Mouse (Mus musculus) C2C12 (cell line): ENCODE results near the gene Umad1. TPM values are rescaled to one million over a fixed set of nuclear protein-coding genes. Genes with fewer than 3 reads are reported as not detected.

ENCODE experiments used
- H3K27me3 ChIP-seq: one replicate; pipeline ENCODE4 v1.6.1; 2011; ENCODE audit not compliant: control insufficient read depth, insufficient read depth, insufficient read length
- H3K36me3 ChIP-seq: one replicate; pipeline ENCODE4 v1.6.1; 2011; ENCODE audit not compliant: control insufficient read depth, insufficient read depth
- H3K4me3 ChIP-seq: one replicate; pipeline ENCODE4 v1.5.1; 2011; ENCODE audit warnings: mild to moderate bottlenecking, control low read depth; ENCODE audit not compliant: poor library complexity, insufficient read depth, severe bottlenecking
- H3K79me2 ChIP-seq: one replicate; pipeline ENCODE4 v1.6.1; 2011; ENCODE audit not compliant: control insufficient read depth, insufficient read depth
- H3K79me3 ChIP-seq: one replicate; pipeline ENCODE4 v1.6.1; 2011; ENCODE audit warnings: low read depth, control low read depth
- H3ac ChIP-seq: one replicate; pipeline ENCODE3; 2011; ENCODE audit warnings: low read depth; ENCODE audit not compliant: control insufficient read depth, insufficient read length
- CEBPB ChIP-seq: IDR thresholded peaks from one replicate; pipeline ENCODE4 v1.6.1; 2011; ENCODE audit warnings: low read depth, mild to moderate bottlenecking, control low read depth, moderate library complexity
- CTCF ChIP-seq: IDR thresholded peaks from one replicate; pipeline ENCODE4 v1.5.1; 2011; ENCODE audit not compliant: control insufficient read depth, insufficient read depth, insufficient read length
- FOSL1 ChIP-seq: IDR thresholded peaks from one replicate; pipeline ENCODE4 v1.8.0; 2011; ENCODE audit warnings: mild to moderate bottlenecking, low read length; ENCODE audit not compliant: poor library complexity, insufficient read depth, severe bottlenecking
- MAX ChIP-seq: IDR thresholded peaks from one replicate; pipeline ENCODE4 v1.6.1; 2011; ENCODE audit warnings: mild to moderate bottlenecking, control low read depth
- MYOD1 ChIP-seq: IDR thresholded peaks from one replicate; pipeline ENCODE4 v1.6.1; 2011; ENCODE audit warnings: low read depth; ENCODE audit not compliant: control insufficient read depth, insufficient read length
- MYOG ChIP-seq: IDR thresholded peaks from one replicate; pipeline ENCODE4 v1.6.1; 2011; ENCODE audit not compliant: control insufficient read depth, insufficient read length; ENCODE audit errors: extremely low read depth
- USF1 ChIP-seq: IDR thresholded peaks from one replicate; pipeline ENCODE4 v1.6.1; 2011; ENCODE audit warnings: low read depth, mild to moderate bottlenecking, control low read depth, moderate library complexity
- polyA plus RNA-seq: library from polyadenylated mRNA; unstranded; fragments of >200 nt; fragmentation: generic; extraction: Trizol; gene quantifications from one replicate; pipeline ENCODE4 v1.2.1, GENCODE M21; 2012; ENCODE audit warnings: missing spikeins

Gene Umad1
- polyA plus RNA-seq, 1 experiment = 4.5 TPM

- no peak for TF ChIP-seq CEBPB
- no peak for TF ChIP-seq MYOD1
- no peak for TF ChIP-seq MAX
- TF ChIP-seq CTCF = no peak
- no peak for TF ChIP-seq FOSL1
- no peak for TF ChIP-seq MYOG
- no peak for TF ChIP-seq USF1
- H3K27me3 ChIP-seq = no peaks in the 10 kb centered on the region
- no peak overlapping the region for H3ac ChIP-seq
Observed at GRCm38 (mm10) chr6:8486391-8487043, 227.4 kb downstream of the Umad1 start.

GRCm38 (mm10) chr6:8487044-8487853, 228.2 kb downstream of the Umad1 start:
- TF ChIP-seq MYOD1 = no peak
- TF ChIP-seq FOSL1 = no peak
- no peak for TF ChIP-seq CEBPB
- no peak for TF ChIP-seq MYOG
- TF ChIP-seq CTCF = no peak
- no peak for TF ChIP-seq MAX
- TF ChIP-seq USF1 = no peak
- H3K36me3 ChIP-seq = no peaks in the 10 kb centered on the region

More at GRCm38 (mm10) chr6:8486391-8487043, 227.4 kb downstream of the Umad1 start:
- no peak overlapping the region for H3K4me3 ChIP-seq
- H3K79me3 ChIP-seq = no peaks in the 10 kb centered on the region
- no peaks in the 10 kb centered on the region for H3K36me3 ChIP-seq
- H3K79me2 ChIP-seq = no peaks in the 10 kb centered on the region

GRCm38 (mm10) chr6:8488249-8488648, 229.2 kb downstream of the Umad1 start:
- Histone ChIP-seq H3K36me3 (no peaks in the 10 kb centered on the region), H3K4me3 (no peak overlapping the region), H3K79me3 (no peaks in the 10 kb centered on the region), H3ac (no peak overlapping the region), H3K79me2 (no peaks in the 10 kb centered on the region), H3K27me3 (no peaks in the 10 kb centered on the region)
- TF ChIP-seq FOSL1 (no peak), CEBPB (no peak), CTCF (no peak), USF1 (no peak), MAX (no peak), MYOG (no peak), MYOD1 (no peak)

More at GRCm38 (mm10) chr6:8487044-8487853, 228.2 kb downstream of the Umad1 start:
- Histone ChIP-seq H3K4me3 (no peak overlapping the region), H3ac (no peak overlapping the region), H3K79me3 (no peaks in the 10 kb centered on the region), H3K27me3 (no peaks in the 10 kb centered on the region), H3K79me2 (no peaks in the 10 kb centered on the region)

- H3K36me3 ChIP-seq = no peaks in the 10 kb centered on the region
- H3K79me2 ChIP-seq = no peaks in the 10 kb centered on the region
- no peaks in the 10 kb centered on the region for H3K79me3 ChIP-seq
- H3K4me3 ChIP-seq = no peak overlapping the region
- H3K27me3 ChIP-seq = no peaks in the 10 kb centered on the region
- H3ac ChIP-seq = no peak overlapping the region
- TF ChIP-seq CTCF (no peak), MAX (no peak), MYOD1 (no peak), FOSL1 (no peak), MYOG (no peak), USF1 (no peak), CEBPB (no peak)
Observed at GRCm38 (mm10) chr6:8489266-8489665, 230.2 kb downstream of the Umad1 start.

GRCm38 (mm10) chr6:8489938-8490585, 231.0 kb downstream of the Umad1 start:
- Histone ChIP-seq H3ac (no peak overlapping the region), H3K79me2 (no peaks in the 10 kb centered on the region), H3K4me3 (no peak overlapping the region), H3K36me3 (no peaks in the 10 kb centered on the region), H3K27me3 (no peaks in the 10 kb centered on the region), H3K79me3 (no peaks in the 10 kb centered on the region)
- TF ChIP-seq MYOD1 = no peak
- TF ChIP-seq MYOG = no peak
- TF ChIP-seq USF1 = no peak
- no peak for TF ChIP-seq CTCF
- no peak for TF ChIP-seq FOSL1
- TF ChIP-seq MAX = no peak
- no peak for TF ChIP-seq CEBPB
